Mouse (Mus musculus): ENCODE results near the gene Dvl3.

- TF ChIP-seq CTCF (IDR thresholded peaks at IDR 0.05; ENCODE audit: extremely low read depth, insufficient read length, insufficient replicate concordance, low read depth, low read length) = no peak
- peak; percentile 71 for TF ChIP-seq POLR2A (IDR thresholded peaks at IDR 0.05; ENCODE audit: low read depth, low read length)
These were observed 31.5 kb downstream of the Dvl3 start, which contains the start of gene Abcf3 for GRCm38 (mm10) chr16:20548096-20548948.

Measured in small intestine, adult 2 months (tissue).